Mouse (Mus musculus): ENCODE measurements around the gene Tln1. TPM values are rescaled to one million over a fixed set of nuclear protein-coding genes. Genes with fewer than 3 reads are reported as not detected.
"Not testable (repeated sequence)": the region's sequence is repeated elsewhere in the genome, so short reads cannot be mapped to it uniquely, and the experiment has no call there.

Tln1 gene
- 72.6 and 87.2 TPM in 2 replicates for polyA plus RNA-seq (2014; fragmentation: Nextera tagmentation; extraction: Ambion mirVana)

DNA sequence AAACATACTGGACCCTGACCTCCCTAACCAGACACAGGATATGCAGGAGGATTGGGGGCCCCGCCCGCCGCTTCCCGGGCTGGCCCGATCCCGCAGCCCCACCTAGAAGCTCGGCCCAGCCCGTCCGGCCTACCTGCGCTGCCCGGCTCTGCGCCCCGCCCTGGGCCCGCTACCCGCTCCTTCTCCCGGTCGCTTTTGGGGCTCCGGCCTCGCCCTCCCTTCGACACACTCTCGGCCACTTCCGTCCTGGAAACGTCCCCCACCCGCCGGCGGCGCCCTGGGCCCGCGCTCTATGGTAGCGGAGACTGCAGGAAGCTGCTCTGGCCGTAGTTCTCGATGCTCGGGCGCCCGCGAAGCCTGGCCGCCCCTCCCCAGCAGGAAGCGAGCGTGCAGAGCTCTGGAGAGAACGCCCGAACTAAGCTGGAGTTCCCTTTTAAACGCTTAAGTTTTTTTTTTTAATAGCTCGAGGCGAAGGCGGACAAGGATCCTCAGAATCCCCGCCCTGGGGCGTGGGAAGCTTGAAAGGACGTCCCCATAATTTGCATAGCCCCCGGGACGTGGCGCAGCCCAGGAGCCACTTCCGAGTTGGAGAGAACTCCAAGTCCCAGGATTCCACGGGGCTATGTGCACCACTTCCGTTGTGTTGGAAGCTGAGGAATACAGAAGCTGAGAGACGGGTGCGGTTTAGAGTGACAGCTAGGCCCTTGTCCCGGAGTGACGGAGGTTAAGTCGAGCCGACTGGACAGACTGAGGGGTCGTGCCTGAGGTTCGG lies at the start of gene Tln1, which contains the start of gene Creb3:
Gene Tln1 (minus strand): TSS at position 695 of the 772 bp plus-strand sequence.
Gene Creb3 (plus strand): TSS at position 336 of the 772 bp plus-strand sequence.
- H3K9ac ChIP-seq (ENCODE audit: low read depth, low read length), result peak within 1 kb of the TSS; percentile 92
- under 1% methylated on average over 62 of the region's 62 CpGs for WGBS
- peak within 1 kb of the TSS; percentile 100 for H3K27ac ChIP-seq (ENCODE audit: low read depth, low read length)
- peak within 1 kb of the TSS; percentile 92 for H3K4me3 ChIP-seq (ENCODE audit: low read length)
- peaks cover 34% of the 10 kb centered on the region for H3K36me3 ChIP-seq (ENCODE audit: control insufficient read depth, insufficient read depth, low read length)
- H3K9me3 ChIP-seq (ENCODE audit: control insufficient read depth, low read length), result no peaks in the 10 kb centered on the region
- peak; percentile 91 for ATAC-seq (ENCODE audit: low FRiP score, low TSS enrichment)
- no peaks in the 10 kb centered on the region for H3K27me3 ChIP-seq (ENCODE audit: control insufficient read depth, insufficient read depth, low read length)
- peaks cover 53% of the 10 kb centered on the region for H3K4me1 ChIP-seq (ENCODE audit: control insufficient read depth, insufficient read depth, low read length)
- peak within 1 kb of the TSS; percentile 87 for H3K4me2 ChIP-seq (replicated peaks; ENCODE audit: low read depth, low read length)

DNA sequence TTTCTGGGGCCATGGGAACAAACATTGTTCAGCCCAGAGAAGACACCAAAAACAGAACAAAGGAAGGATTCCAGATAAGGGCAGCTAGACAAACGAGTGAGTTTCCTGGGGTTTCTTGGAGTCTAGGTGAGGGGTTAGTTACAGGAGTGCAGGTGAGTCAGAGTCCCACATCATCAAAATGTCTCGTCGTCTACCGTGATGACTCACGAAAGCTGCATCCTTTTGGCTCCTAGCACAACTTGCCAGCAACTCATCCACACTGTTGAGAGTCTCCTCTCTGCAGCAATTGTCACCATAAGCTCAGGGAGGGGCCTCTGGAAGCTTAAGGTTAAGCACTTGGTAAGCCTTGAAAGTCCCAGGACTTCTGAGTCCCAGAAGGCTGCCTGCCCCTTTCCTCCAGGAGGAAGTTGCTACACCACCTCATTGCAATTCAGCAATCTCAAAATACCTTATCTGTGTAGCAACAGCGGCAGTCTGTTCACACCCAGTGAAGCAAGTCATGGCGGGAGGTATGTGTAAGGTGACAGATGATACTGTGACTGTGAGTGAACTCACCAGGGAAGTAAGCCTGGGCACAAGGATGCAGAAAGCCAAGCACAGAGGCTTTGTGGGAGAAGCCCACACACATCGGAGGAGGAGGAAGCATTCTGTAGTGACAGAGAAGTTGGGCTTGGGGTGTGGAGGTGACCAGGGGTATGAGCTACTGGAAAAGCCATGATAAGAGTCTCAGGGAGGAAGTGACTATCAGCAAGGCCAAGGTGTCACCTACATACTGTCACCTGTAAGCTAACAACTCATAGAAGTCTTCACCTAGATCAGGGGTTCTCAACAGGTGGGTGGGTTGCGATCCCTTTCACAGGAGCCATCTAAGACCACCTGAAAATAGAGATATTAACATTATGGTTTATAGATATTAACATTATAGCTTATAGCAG lies 42.5 kb upstream of the Tln1 start:
- Histone ChIP-seq H3K9me3 (ENCODE audit: control insufficient read depth, low read length) (no peaks in the 10 kb centered on the region), H3K4me2 (replicated peaks; ENCODE audit: low read depth, low read length) (no peak overlapping the region), H3K27me3 (ENCODE audit: control insufficient read depth, insufficient read depth, low read length) (no peaks in the 10 kb centered on the region), H3K4me3 (ENCODE audit: low read length) (no peak overlapping the region), H3K36me3 (ENCODE audit: control insufficient read depth, insufficient read depth, low read length) (no peaks in the 10 kb centered on the region), H3K4me1 (ENCODE audit: control insufficient read depth, insufficient read depth, low read length) (no peaks in the 10 kb centered on the region), H3K27ac (ENCODE audit: low read depth, low read length) (no peak overlapping the region), H3K9ac (ENCODE audit: low read depth, low read length) (no peak overlapping the region)
- no peak for ATAC-seq (ENCODE audit: low FRiP score, low TSS enrichment)
- WGBS, result 68% methylated on average over 9 of the region's 9 CpGs

DNA sequence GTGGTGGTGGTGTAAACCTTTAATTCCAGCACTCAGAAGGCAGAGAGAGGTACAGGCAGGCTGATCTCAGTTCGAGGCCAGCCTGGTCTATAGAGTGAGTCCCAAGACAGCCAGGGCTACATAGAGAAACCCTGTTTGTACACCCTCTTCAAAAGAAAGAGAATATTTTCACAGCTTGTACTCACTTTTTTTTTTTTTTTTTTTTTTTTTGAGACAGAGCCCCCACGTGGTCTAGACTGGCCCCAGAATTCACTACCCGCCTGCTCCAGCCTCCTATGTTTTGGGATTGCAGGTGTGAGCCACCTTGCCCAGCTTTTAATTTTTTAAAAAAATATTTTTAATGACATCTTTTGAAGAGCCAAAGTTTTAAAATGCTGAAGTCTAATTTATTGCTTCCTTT lies 41.6 kb upstream of the Tln1 start:
- WGBS, result 66% methylated on average over 3 of the region's 3 CpGs
- Histone ChIP-seq H3K27me3 (ENCODE audit: control insufficient read depth, insufficient read depth, low read length) (no peaks in the 10 kb centered on the region), H3K4me1 (ENCODE audit: control insufficient read depth, insufficient read depth, low read length) (no peaks in the 10 kb centered on the region), H3K9me3 (ENCODE audit: control insufficient read depth, low read length) (no peaks in the 10 kb centered on the region), H3K4me2 (replicated peaks; ENCODE audit: low read depth, low read length) (no peak overlapping the region), H3K9ac (ENCODE audit: low read depth, low read length) (no peak overlapping the region), H3K4me3 (ENCODE audit: low read length) (no peak overlapping the region), H3K36me3 (ENCODE audit: control insufficient read depth, insufficient read depth, low read length) (no peaks in the 10 kb centered on the region), H3K27ac (ENCODE audit: low read depth, low read length) (no peak overlapping the region)
- ATAC-seq (ENCODE audit: low FRiP score, low TSS enrichment), result no peak

DNA sequence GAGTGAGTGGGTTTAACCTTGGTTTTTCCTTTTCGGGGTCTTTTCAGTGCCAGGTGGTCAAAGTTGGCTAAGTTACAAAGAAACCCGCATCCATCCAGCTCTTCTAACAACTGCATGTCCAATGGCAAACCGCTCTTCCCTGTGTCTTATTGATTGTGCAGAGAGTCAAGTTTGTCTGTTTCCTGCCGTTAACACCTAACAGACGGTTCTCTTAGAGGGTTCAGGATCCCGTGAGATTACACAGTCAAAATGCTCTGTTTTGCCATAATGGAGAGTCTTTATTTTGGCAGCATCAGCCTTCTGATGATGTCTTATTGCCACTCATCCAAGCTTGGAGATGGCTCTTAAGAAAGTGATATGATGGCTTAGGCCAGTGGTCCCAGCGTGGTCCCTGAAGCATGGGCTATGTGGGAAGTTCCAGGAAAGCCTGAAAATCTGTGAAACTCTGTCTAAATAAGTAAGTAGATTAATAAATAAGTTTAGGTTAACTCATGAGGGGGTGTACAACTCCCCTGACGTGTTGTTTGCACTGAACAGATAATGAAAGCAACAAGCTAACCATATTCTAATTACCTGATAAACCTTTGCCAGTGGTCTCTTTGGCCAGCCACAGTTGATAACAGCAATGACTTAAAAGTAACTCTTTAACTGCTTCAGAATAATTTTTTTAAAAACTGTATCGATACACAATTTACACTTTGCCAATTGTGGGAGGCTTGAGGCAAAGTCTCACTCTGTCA lies 37.9 kb upstream of the Tln1 start:
- Histone ChIP-seq H3K4me2 (replicated peaks; ENCODE audit: low read depth, low read length) (no peak overlapping the region), H3K27me3 (ENCODE audit: control insufficient read depth, insufficient read depth, low read length) (no peaks in the 10 kb centered on the region), H3K9ac (ENCODE audit: low read depth, low read length) (no peak overlapping the region), H3K4me1 (ENCODE audit: control insufficient read depth, insufficient read depth, low read length) (no peaks in the 10 kb centered on the region), H3K9me3 (ENCODE audit: control insufficient read depth, low read length) (no peaks in the 10 kb centered on the region), H3K4me3 (ENCODE audit: low read length) (no peak overlapping the region), H3K36me3 (ENCODE audit: control insufficient read depth, insufficient read depth, low read length) (no peaks in the 10 kb centered on the region), H3K27ac (ENCODE audit: low read depth, low read length) (no peak overlapping the region)
- WGBS, result 85% methylated on average over 9 of the region's 9 CpGs
- no peak for ATAC-seq (ENCODE audit: low FRiP score, low TSS enrichment)

DNA sequence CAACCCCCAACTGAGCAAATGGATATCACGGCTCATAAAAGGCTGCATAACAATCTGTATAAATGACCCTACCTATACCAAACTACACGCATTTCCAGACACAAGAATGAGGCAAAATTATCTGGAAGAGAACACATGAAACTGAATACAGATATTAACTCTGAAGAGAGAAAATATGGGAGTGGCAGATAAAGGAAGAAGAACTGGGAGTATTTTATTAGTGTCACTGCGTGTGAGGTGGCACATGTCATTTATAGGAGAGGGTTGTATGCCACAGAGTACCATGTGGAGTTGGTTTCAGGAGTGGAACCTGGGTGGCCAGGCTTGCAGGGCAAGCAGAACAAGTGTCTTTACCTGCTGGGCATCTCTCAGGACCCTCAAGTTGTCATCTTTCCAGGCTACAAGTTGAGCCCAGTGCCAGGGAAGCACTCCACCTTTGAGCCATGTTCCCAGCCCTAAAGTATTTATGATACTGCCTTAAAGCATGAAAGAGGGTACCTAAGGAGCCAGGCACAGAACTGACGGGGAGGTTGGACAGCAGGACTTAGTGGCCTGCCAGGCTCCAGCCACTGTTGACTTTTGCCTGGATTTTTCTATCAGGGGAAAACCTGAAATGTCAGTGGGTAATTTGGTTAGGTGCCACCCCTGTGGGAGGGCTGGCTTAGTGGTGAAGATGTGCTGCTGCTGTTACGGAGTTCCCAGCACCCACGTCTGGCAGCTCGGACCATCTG lies 36.3 kb upstream of the Tln1 start:
- Histone ChIP-seq H3K9ac (ENCODE audit: low read depth, low read length) (no peak overlapping the region), H3K4me3 (ENCODE audit: low read length) (no peak overlapping the region), H3K36me3 (ENCODE audit: control insufficient read depth, insufficient read depth, low read length) (no peaks in the 10 kb centered on the region), H3K9me3 (ENCODE audit: control insufficient read depth, low read length) (no peaks in the 10 kb centered on the region), H3K27ac (ENCODE audit: low read depth, low read length) (no peak overlapping the region), H3K4me2 (replicated peaks; ENCODE audit: low read depth, low read length) (no peak overlapping the region), H3K27me3 (ENCODE audit: control insufficient read depth, insufficient read depth, low read length) (no peaks in the 10 kb centered on the region), H3K4me1 (ENCODE audit: control insufficient read depth, insufficient read depth, low read length) (no peaks in the 10 kb centered on the region)
- no peak for ATAC-seq (ENCODE audit: low FRiP score, low TSS enrichment)
- WGBS, result 85% methylated on average over 7 of the region's 7 CpGs

DNA sequence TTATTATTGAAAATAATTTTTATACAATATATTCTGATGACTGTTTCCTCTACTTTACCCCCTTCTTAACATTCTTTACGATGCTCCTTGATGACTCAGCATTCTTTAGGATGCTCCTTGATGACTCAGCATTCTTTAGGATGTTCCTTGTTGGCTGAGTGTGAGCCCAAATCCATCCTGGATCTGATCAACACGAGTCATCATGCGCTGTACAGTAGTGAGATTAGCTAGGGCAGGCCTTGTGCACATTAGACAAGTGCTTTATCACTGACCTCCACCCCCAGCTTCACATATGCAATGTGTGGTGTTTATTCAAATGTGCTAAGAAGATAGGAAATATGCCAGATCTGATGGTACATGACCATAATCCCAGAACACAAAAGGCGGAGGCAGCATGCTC lies 35.7 kb upstream of the Tln1 start:
- ATAC-seq (ENCODE audit: low FRiP score, low TSS enrichment), result no peak

DNA sequence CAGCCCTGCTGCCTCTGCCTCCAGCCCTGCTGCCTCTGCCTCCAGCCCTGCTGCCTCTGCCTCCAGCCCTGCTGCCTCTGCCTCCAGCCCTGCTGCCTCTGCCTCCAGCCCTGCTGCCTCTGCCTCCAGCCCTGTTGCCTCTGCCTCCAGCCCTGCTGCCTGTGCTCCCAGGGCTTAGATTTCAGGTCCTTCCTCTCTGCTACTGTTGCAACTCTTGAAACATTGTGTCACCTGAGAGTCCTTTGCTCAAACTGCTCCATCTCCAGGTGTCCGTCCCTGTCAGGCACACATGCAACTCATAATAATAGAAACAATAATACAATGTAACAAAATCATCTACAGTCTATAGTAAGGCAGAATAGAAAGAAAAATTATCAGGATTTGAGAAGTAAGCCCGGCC lies 34.1 kb upstream of the Tln1 start:
- WGBS, result 78% methylated on average over 2 of the region's 2 CpGs
- H3K9me3 ChIP-seq (ENCODE audit: control insufficient read depth, low read length); H3K4me1 ChIP-seq (ENCODE audit: control insufficient read depth, insufficient read depth, low read length); H3K27me3 ChIP-seq (ENCODE audit: control insufficient read depth, insufficient read depth, low read length); H3K36me3 ChIP-seq (ENCODE audit: control insufficient read depth, insufficient read depth, low read length); H3K4me2 ChIP-seq (replicated peaks; ENCODE audit: low read depth, low read length); H3K9ac ChIP-seq (ENCODE audit: low read depth, low read length); H3K4me3 ChIP-seq (ENCODE audit: low read length); ATAC-seq (ENCODE audit: low FRiP score, low TSS enrichment); H3K27ac ChIP-seq (ENCODE audit: low read depth, low read length): not testable (repeated sequence)

More for the DNA sequence above, 35.7 kb upstream of the Tln1 start:
- H3K9me3 ChIP-seq (ENCODE audit: control insufficient read depth, low read length), result no peaks in the 10 kb centered on the region
- no peaks in the 10 kb centered on the region for H3K4me1 ChIP-seq (ENCODE audit: control insufficient read depth, insufficient read depth, low read length)
- H3K27ac ChIP-seq (ENCODE audit: low read depth, low read length), result no peak overlapping the region
- no peak overlapping the region for H3K4me3 ChIP-seq (ENCODE audit: low read length)
- no peak overlapping the region for H3K9ac ChIP-seq (ENCODE audit: low read depth, low read length)
- H3K27me3 ChIP-seq (ENCODE audit: control insufficient read depth, insufficient read depth, low read length), result no peaks in the 10 kb centered on the region
- H3K4me2 ChIP-seq (replicated peaks; ENCODE audit: low read depth, low read length), result no peak overlapping the region
- H3K36me3 ChIP-seq (ENCODE audit: control insufficient read depth, insufficient read depth, low read length), result no peaks in the 10 kb centered on the region
- WGBS, result 79% methylated on average over 4 of the region's 4 CpGs

DNA sequence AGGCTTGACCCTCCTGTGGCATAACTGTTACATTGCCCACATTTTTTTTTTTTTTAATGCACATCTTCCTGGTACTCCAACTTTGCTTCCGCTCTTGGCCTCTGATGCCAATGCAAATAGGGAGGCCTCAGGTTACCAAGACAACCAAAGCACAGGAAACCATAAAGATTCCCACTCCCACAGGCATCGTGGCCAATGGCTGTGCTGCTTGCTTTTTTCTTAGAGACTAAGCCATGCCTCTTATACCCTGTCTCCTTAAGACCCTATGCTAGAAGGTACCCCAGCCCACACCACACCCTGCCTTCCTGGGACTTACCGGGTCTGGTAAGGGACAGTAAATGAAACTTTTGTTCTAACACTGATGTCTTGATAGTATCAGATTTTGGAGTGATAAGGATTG lies 31.0 kb upstream of the Tln1 start:
- no peaks in the 10 kb centered on the region for H3K36me3 ChIP-seq (ENCODE audit: control insufficient read depth, insufficient read depth, low read length)
- H3K4me2 ChIP-seq (replicated peaks; ENCODE audit: low read depth, low read length), result no peak overlapping the region
- no peak overlapping the region for H3K27ac ChIP-seq (ENCODE audit: low read depth, low read length)
- H3K27me3 ChIP-seq (ENCODE audit: control insufficient read depth, insufficient read depth, low read length), result no peaks in the 10 kb centered on the region
- no peaks in the 10 kb centered on the region for H3K4me1 ChIP-seq (ENCODE audit: control insufficient read depth, insufficient read depth, low read length)
- no peak for ATAC-seq (ENCODE audit: low FRiP score, low TSS enrichment)
- H3K9me3 ChIP-seq (ENCODE audit: control insufficient read depth, low read length), result no peaks in the 10 kb centered on the region
- no peak overlapping the region for H3K4me3 ChIP-seq (ENCODE audit: low read length)
- 38% methylated on average over 3 of the region's 3 CpGs for WGBS
- no peak overlapping the region for H3K9ac ChIP-seq (ENCODE audit: low read depth, low read length)
